Mouse (Mus musculus) kidney, adult 2 months (tissue): Measurements from ENCODE around the gene Nav2.

Experiments used
- CTCF ChIP-seq: fragments of 200-500 bp; conservative IDR thresholded peaks from 2 replicates; pipeline ENCODE4 v1.5.1; 2011; ENCODE audit warnings: low read depth, mild to moderate bottlenecking, control low read depth, low read length, moderate library complexity, mixed read lengths; ENCODE audit not compliant: insufficient read depth, insufficient read length
- POLR2A ChIP-seq: fragments of 200-500 bp; IDR thresholded peaks from one replicate; pipeline ENCODE4 v1.6.1; 2011; ENCODE audit warnings: low read depth, low read length, control low read depth

GRCm38 (mm10) chr7:48884266-48884611 is 24.3 kb upstream of the Nav2 start:
- TF ChIP-seq POLR2A (no peak), CTCF (no peak)
